Mouse (Mus musculus): ENCODE results near the gene Dus1l. TPM values are rescaled to one million over a fixed set of nuclear protein-coding genes. Genes with fewer than 3 reads are reported as not detected.

Dus1l gene
- 35.9 and 39.6 TPM in 2 replicates for polyA plus RNA-seq (2021; fragmentation: Nextera tagmentation)
- long read RNA-seq, experiment 1, partial matches to known transcripts = 56 of 92 reads
- long read RNA-seq, experiment 1, other reads (novel, unspliced or antisense) = 35 of 92 reads
- long read RNA-seq, experiment 2, partial matches to known transcripts = 26 of 277 reads
- long read RNA-seq, experiment 2, other reads (novel, unspliced or antisense) = 251 of 277 reads

GRCm38 (mm10) chr11:120795756-120796613 is at the start of gene Dus1l:
TSS of gene Dus1l (minus strand) at chr11:120796403.

GRCm38 (mm10) chr11:120823956-120824786 is 28.0 kb upstream of the Dus1l start, which contains the start of gene Fasn:
TSS of gene Fasn (minus strand) at chr11:120824547.

GRCm38 (mm10) chr11:120784064-120784791 is 12.0 kb downstream of the Dus1l start, which contains the start of the genes Rfng and Gps1:
TSS of gene Rfng (minus strand) at chr11:120784207.
TSS of gene Gps1 (plus strand) at chr11:120784272.

GRCm38 (mm10) chr11:120762672-120763041 is 33.5 kb downstream of the Dus1l start, which contains the start of gene Hmga1b:
TSS of gene Hmga1b (plus strand) at chr11:120762794.

Other genes with a start within 250 kb of the Dus1l start
- 224 and 238 TPM in 2 replicates for gene Mcrip1, start 246.7 kb downstream of the Dus1l start, polyA plus RNA-seq (2021; fragmentation: Nextera tagmentation)
- not detected in 2 replicates for gene Ppp1r27, start 245.3 kb downstream of the Dus1l start, polyA plus RNA-seq (2021; fragmentation: Nextera tagmentation)
- gene P4hb, start 223.2 kb downstream of the Dus1l start, polyA plus RNA-seq (2021; fragmentation: Nextera tagmentation) = 126 and 135 TPM in 2 replicates
- gene Arhgdia, start 214.8 kb downstream of the Dus1l start, polyA plus RNA-seq (2021; fragmentation: Nextera tagmentation) = 199 and 207 TPM in 2 replicates
- 8.1 and 9.0 TPM in 2 replicates for gene Alyref, start 198.0 kb downstream of the Dus1l start, polyA plus RNA-seq (2021; fragmentation: Nextera tagmentation)
- gene Anapc11, start 198.0 kb downstream of the Dus1l start, polyA plus RNA-seq (2021; fragmentation: Nextera tagmentation) = 89.9 and 107 TPM in 2 replicates
- 2.9 and 3.2 TPM in 2 replicates for gene Npb, start 187.9 kb downstream of the Dus1l start, polyA plus RNA-seq (2021; fragmentation: Nextera tagmentation)
- 107 and 110 TPM in 2 replicates for gene Pcyt2, start 178.5 kb downstream of the Dus1l start, polyA plus RNA-seq (2021; fragmentation: Nextera tagmentation)
- 18.0 and 18.2 TPM in 2 replicates for gene Sirt7, start 171.2 kb downstream of the Dus1l start, polyA plus RNA-seq (2021; fragmentation: Nextera tagmentation)
- gene Mafg, start 162.8 kb downstream of the Dus1l start, polyA plus RNA-seq (2021; fragmentation: Nextera tagmentation) = 12.7 and 13.4 TPM in 2 replicates
- gene Pycr1, start 152.6 kb downstream of the Dus1l start, polyA plus RNA-seq (2021; fragmentation: Nextera tagmentation) = 3.6 and 4.8 TPM in 2 replicates
- gene Myadml2, start 148.2 kb downstream of the Dus1l start, polyA plus RNA-seq (2021; fragmentation: Nextera tagmentation) = 3.6 and 4.0 TPM in 2 replicates
- 0.49 and 1.1 TPM in 2 replicates for gene Notum, start 135.2 kb downstream of the Dus1l start, polyA plus RNA-seq (2021; fragmentation: Nextera tagmentation)
- gene Aspscr1, start 123.4 kb downstream of the Dus1l start, polyA plus RNA-seq (2021; fragmentation: Nextera tagmentation) = 44.3 and 52.2 TPM in 2 replicates
- gene Cenpx, start 82.7 kb downstream of the Dus1l start, polyA plus RNA-seq (2021; fragmentation: Nextera tagmentation) = 64.8 and 72.5 TPM in 2 replicates
- gene Lrrc45, start 82.5 kb downstream of the Dus1l start, polyA plus RNA-seq (2021; fragmentation: Nextera tagmentation) = 5.4 and 6.0 TPM in 2 replicates
- gene Rac3, start 74.9 kb downstream of the Dus1l start, polyA plus RNA-seq (2021; fragmentation: Nextera tagmentation) = 40.8 and 52.4 TPM in 2 replicates
- gene Dcxr, start 69.1 kb downstream of the Dus1l start, polyA plus RNA-seq (2021; fragmentation: Nextera tagmentation) = 31.5 TPM in 2 replicates
- gene Cbr2, start 64.3 kb downstream of the Dus1l start, polyA plus RNA-seq (2021; fragmentation: Nextera tagmentation) = 0.85 and 1.5 TPM in 2 replicates
- 0.48 and 1.6 TPM in 2 replicates for gene Hmga1b, start 33.6 kb downstream of the Dus1l start, polyA plus RNA-seq (2021; fragmentation: Nextera tagmentation)
- gene Rfng, start 12.2 kb downstream of the Dus1l start, polyA plus RNA-seq (2021; fragmentation: Nextera tagmentation) = 47.1 and 63.6 TPM in 2 replicates
- gene Gps1, start 12.1 kb downstream of the Dus1l start, polyA plus RNA-seq (2021; fragmentation: Nextera tagmentation) = 257 and 261 TPM in 2 replicates
- 45.4 and 45.9 TPM in 2 replicates for gene Fasn, start 28.1 kb upstream of the Dus1l start, polyA plus RNA-seq (2021; fragmentation: Nextera tagmentation)
- 1.2 and 1.5 TPM in 2 replicates for gene Ccdc57, start 136.5 kb upstream of the Dus1l start, polyA plus RNA-seq (2021; fragmentation: Nextera tagmentation)
- 1.4 and 2.1 TPM in 2 replicates for gene Slc16a3, start 152.1 kb upstream of the Dus1l start, polyA plus RNA-seq (2021; fragmentation: Nextera tagmentation)
- 30.2 and 34.7 TPM in 2 replicates for gene Csnk1d, start 194.9 kb upstream of the Dus1l start, polyA plus RNA-seq (2021; fragmentation: Nextera tagmentation)
- 0.14 and 0.15 TPM in 2 replicates for gene Cd7, start 243.0 kb upstream of the Dus1l start, polyA plus RNA-seq (2021; fragmentation: Nextera tagmentation)